Comparison of ENCODE assay signal across 9 mouse cellular contexts in the genomic region with DNA sequence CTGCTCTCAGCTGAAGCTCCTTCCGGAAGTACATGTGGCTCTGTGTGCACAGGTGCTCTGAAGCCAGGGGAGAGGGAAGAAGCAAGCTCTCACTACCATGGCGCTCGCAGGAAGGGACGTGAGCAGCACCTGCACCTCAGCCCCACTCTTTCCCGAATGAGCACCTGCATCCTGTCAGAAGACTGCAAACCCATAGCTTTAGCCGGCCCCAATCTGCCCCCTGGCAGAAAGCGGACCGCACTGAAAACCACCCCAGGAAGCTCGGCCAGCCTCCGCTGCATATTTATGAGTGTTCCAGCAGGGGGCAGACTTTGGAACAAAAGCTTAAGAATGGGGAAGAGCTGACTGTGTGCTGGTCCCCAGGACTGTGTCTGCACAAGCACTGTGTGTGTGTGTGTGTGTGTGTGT. TPM values are rescaled to one million over a fixed set of nuclear protein-coding genes. Genes with fewer than 3 reads are reported as not detected.
A peak's percentile ranks its signal among the peaks of the same experiment; 100 is the strongest.
DNase-seq lines count a peak whose midpoint lies in the region; ATAC-seq and TF ChIP-seq lines count a peak whose summit lies in the region.
"Had no signal": no experiment of that assay in that cellular context is flagged by ENCODE, and none has a peak within 500 bp of the region (broad histone marks: within the 10 kb centered on the region; RNA-seq: fewer than 3 reads in every experiment).

No protein-coding gene starts in this region.

- no peak overlapping the region for H3K9ac ChIP-seq in heart, embryonic 16.5 days (ENCODE audit: low read length)
- no peak overlapping the region for H3K9ac ChIP-seq in ES-Bruce4 (ENCODE audit: low read depth, poor library complexity, severe bottlenecking)
- H3K9ac ChIP-seq in kidney, embryonic 15.5 days: no peak overlapping the region

- no peak for TF ChIP-seq EP300 in ES-Bruce4 (IDR thresholded peaks at IDR 0.05; ENCODE audit: insufficient read depth, low read depth, low read length)

- WGBS in heart, embryonic 16.5 days: 51% methylated on average over 10 of the region's 10 CpGs
- WGBS in kidney, embryonic 15.5 days: 57% methylated on average over 10 of the region's 10 CpGs

- H3K9me3 ChIP-seq in heart, embryonic 16.5 days (replicated peaks; ENCODE audit: control insufficient read depth, low read length): no peaks in the 10 kb centered on the region
- no peaks in the 10 kb centered on the region for H3K9me3 ChIP-seq in ES-Bruce4 (replicated peaks; ENCODE audit: control insufficient read depth, insufficient read depth, low read length, poor library complexity, severe bottlenecking)
- no peaks in the 10 kb centered on the region for H3K9me3 ChIP-seq in kidney, embryonic 15.5 days (replicated peaks)

- H3K36me3 ChIP-seq in heart, embryonic 16.5 days (ENCODE audit: control insufficient read depth, insufficient read depth): no peaks in the 10 kb centered on the region; the same call in 1 of the 2 replicates
- no peaks in the 10 kb centered on the region for H3K36me3 ChIP-seq in ES-Bruce4 (ENCODE audit: control insufficient read depth, insufficient read depth, low read length, poor library complexity, severe bottlenecking)
- peaks cover 28% of the 10 kb centered on the region; the same call in 1 of the 2 replicates for H3K36me3 ChIP-seq in kidney, embryonic 15.5 days

- H3K27ac ChIP-seq in heart, embryonic 16.5 days (ENCODE audit: low read length): no peak overlapping the region
- no peak overlapping the region for H3K27ac ChIP-seq in ES-Bruce4 (ENCODE audit: insufficient read depth, low read length)
- no peak overlapping the region for H3K27ac ChIP-seq in kidney, embryonic 15.5 days

- TF ChIP-seq CTCF in ES-Bruce4 (IDR thresholded peaks at IDR 0.05; ENCODE audit: low read depth, low read length): peak; percentile 53

- DNase-seq in heart, postnatal 36 days: no peak
- DNase-seq in 416B (ENCODE audit: low read depth): peak; percentile 21
- peak; percentile 16 to 21 for DNase-seq in lung, postnatal 4 days
- no peak for DNase-seq in frontal cortex, postnatal 36 days (ENCODE audit: low spot score in 2 of 2)
- DNase-seq in left cerebral cortex, postnatal 25 days (ENCODE audit: low spot score in 2 of 2): no peak

- H3K4me3 ChIP-seq in heart, embryonic 16.5 days (ENCODE audit: low read length): no peak overlapping the region
- H3K4me3 ChIP-seq in ES-Bruce4 (ENCODE audit: low read depth, low read length): peak overlapping the region; percentile 7; the same call in 1 of the 2 replicates
- H3K4me3 ChIP-seq in kidney, embryonic 15.5 days (replicated peaks): no peak overlapping the region

- H3K4me1 ChIP-seq in heart, embryonic 16.5 days (ENCODE audit: control insufficient read depth, insufficient read depth, low read length): no peaks in the 10 kb centered on the region
- H3K4me1 ChIP-seq in ES-Bruce4 (ENCODE audit: control insufficient read depth, insufficient read depth, low read length): no peaks in the 10 kb centered on the region
- H3K4me1 ChIP-seq in kidney, embryonic 15.5 days: no peaks in the 10 kb centered on the region

- no peak overlapping the region for H3K4me2 ChIP-seq in heart, embryonic 16.5 days (ENCODE audit: low read depth, low read length)
- H3K4me2 ChIP-seq in kidney, embryonic 15.5 days: no peak overlapping the region

- TF ChIP-seq POLR2A in ES-Bruce4 (IDR thresholded peaks at IDR 0.05; ENCODE audit: insufficient read depth, low read length): no peak

- intact Hi-C loops in heart, postnatal 36 days (cut with DNase I): no loop called here
- intact Hi-C loops in left cerebral cortex, postnatal 25 days (cut with DNase I): no loop called here

- no peaks in the 10 kb centered on the region for H3K27me3 ChIP-seq in heart, embryonic 16.5 days (ENCODE audit: control insufficient read depth, insufficient read depth, low read length)
- H3K27me3 ChIP-seq in ES-Bruce4 (ENCODE audit: control insufficient read depth, insufficient read depth, low read length, poor library complexity, severe bottlenecking): no peaks in the 10 kb centered on the region
- H3K27me3 ChIP-seq in kidney, embryonic 15.5 days: no peaks in the 10 kb centered on the region

- peak; percentile 62 for ATAC-seq in heart, embryonic 16.5 days (replicated peaks; ENCODE audit: extremely low read depth, insufficient read depth, low FRiP score)
- ATAC-seq in kidney, embryonic 15.5 days (replicated peaks; ENCODE audit: low FRiP score): no peak

RNA-seq across cellular contexts. Expression of gene Ankrd60, which starts 17.2 kb away (rescaled TPM):
- not detected in 2 replicates for polyA plus RNA-seq in heart, embryonic 16.5 days (2015; fragmentation: Nextera tagmentation; extraction: Ambion mirVana)
- total RNA-seq in heart, postnatal 36 days (2021): not detected
- not detected in 2 replicates for polyA plus RNA-seq in ES-Bruce4 (2011; ENCODE audit: insufficient read depth, insufficient read length, low read depth, missing spikeins)
- not detected for total RNA-seq in left cerebral cortex, postnatal 25 days (2021)
- not detected in 2 replicates for polyA plus RNA-seq in kidney, embryonic 15.5 days (2015; fragmentation: Nextera tagmentation; extraction: Ambion mirVana)
- total RNA-seq: adrenal gland, postnatal 36 days had no signal

Comparison
In these comparisons a context has a peak if more than half of its experiments do, and no peak if none do; other contexts are left out.
1. DNase-seq: peak in 416B (single experiment) and lung, postnatal 4 days (2 of 2); none in heart, postnatal 36 days (0 of 2), frontal cortex, postnatal 36 days (0 of 2) and left cerebral cortex, postnatal 25 days (0 of 2).